Mouse (Mus musculus) forebrain, postnatal 0 days (tissue): ENCODE measurements around the gene Srcin1. TPM values are rescaled to one million over a fixed set of nuclear protein-coding genes. Genes with fewer than 3 reads are reported as not detected.

Source experiments
- ATAC-seq: fragments of 200-750 bp; cut with Nextera tagmentation; 2 replicates; pipeline ENCODE4 v1.8.0; 2017; ENCODE audit warnings: mild to moderate bottlenecking, moderate library complexity
- DNase-seq: peaks from one replicate; pipeline ENCODE4 v3.0.0-alpha.2; 2015
- H3K27ac ChIP-seq: fragments of 300-500 bp; sonication (generic); 2 replicates; pipeline ENCODE4 v1.5.1; 2014; ENCODE audit warnings: low read depth, mild to moderate bottlenecking, antibody characterized with exemption, low read length, moderate library complexity, mixed read lengths
- H3K27me3 ChIP-seq: fragments of 300-500 bp; sonication (generic); 2 replicates; pipeline ENCODE4 v1.6.1; 2014; ENCODE audit warnings: mild to moderate bottlenecking, low read length, mixed read lengths; ENCODE audit not compliant: insufficient read depth
- H3K36me3 ChIP-seq: fragments of 300-500 bp; sonication (generic); 2 replicates; pipeline ENCODE4 v1.6.1; 2014; ENCODE audit warnings: mild to moderate bottlenecking, moderate library complexity; ENCODE audit not compliant: insufficient read depth
- H3K4me1 ChIP-seq: fragments of 300-500 bp; sonication (generic); 2 replicates; pipeline ENCODE4 v1.6.1; 2014; ENCODE audit warnings: antibody characterized with exemption; ENCODE audit not compliant: insufficient read depth
- H3K4me2 ChIP-seq: fragments of 300-500 bp; sonication (generic); 2 replicates; pipeline ENCODE4 v1.6.1; 2014; ENCODE audit warnings: low read depth, mild to moderate bottlenecking, moderate library complexity
- H3K4me3 ChIP-seq: fragments of 300-500 bp; sonication (generic); 2 replicates; pipeline ENCODE4 v1.5.1; 2014; ENCODE audit warnings: low read depth, low read length, mixed read lengths
- H3K9ac ChIP-seq: fragments of 300-500 bp; sonication (generic); 2 replicates; pipeline ENCODE4 v1.6.1; 2014; ENCODE audit warnings: mild to moderate bottlenecking
- H3K9me3 ChIP-seq: fragments of 300-500 bp; sonication (generic); 2 replicates; pipeline ENCODE4 v1.6.1; 2016; ENCODE audit warnings: low read length
- CTCF ChIP-seq: sonication (generic); IDR thresholded peaks from 2 replicates; pipeline ENCODE4 v1.5.1; 2016; ENCODE audit warnings: antibody characterized with exemption, control low read depth, low read depth
- WGBS: fragments of 180-500 bp; shearing (Covaris S2); extraction: QIAGEN DNeasy Blood & Tissue Kit; methylation state at CpG from one replicate; pipeline ENCODE4 v1.1.7; 2014; 5-methylcytosine and 5-hydroxymethylcytosine counted together
- polyA plus RNA-seq: library from polyadenylated mRNA; unstranded; fragments of >200 nt; fragmentation: Nextera tagmentation; extraction: Ambion mirVana; gene quantifications from 2 replicates; pipeline ENCODE4 v1.2.1, GENCODE M21; 2015
- total RNA-seq: library from RNA; depleted of rRNA; stranded (reverse); fragments of >200 nt; gene quantifications from 2 replicates; pipeline ENCODE4 v1.2.3, GENCODE M21; 2014

Srcin1 gene
- total and polyA plus RNA-seq, 2 experiments from 2014 or later = 12.0 to 70.7 TPM

GRCm38 (mm10) chr11:97546804-97547411, 29.1 kb downstream of the Srcin1 start:
- Histone ChIP-seq H3K9me3 (no peaks in the 10 kb centered on the region), H3K4me1 (peaks cover 5% of the 10 kb centered on the region; the same call in 1 of the 2 replicates), H3K27me3 (peaks cover 6% of the 10 kb centered on the region; the same call in 1 of the 2 replicates), H3K36me3 (peaks cover 21% of the 10 kb centered on the region), H3K4me3 (peak overlapping the region; percentile 53), H3K27ac (no peak overlapping the region), H3K4me2 (peak overlapping the region; percentile 95), H3K9ac (peak overlapping the region; percentile 61)
- 2% methylated on average over 55 of the region's 73 CpGs for WGBS
- peak; percentile 82 for ATAC-seq
- TF ChIP-seq CTCF = no peak
- DNase-seq = peak; percentile 66

- H3K27me3 ChIP-seq = peaks cover 6% of the 10 kb centered on the region; the same call in 1 of the 2 replicates
Observed at GRCm38 (mm10) chr11:97545808-97546560, 30.0 kb downstream of the Srcin1 start.

GRCm38 (mm10) chr11:97543883-97544282, 32.1 kb downstream of the Srcin1 start:
- H3K4me2 ChIP-seq = no peak overlapping the region
- no peak for TF ChIP-seq CTCF
- H3K9me3 ChIP-seq = no peaks in the 10 kb centered on the region
- WGBS = 73% methylated on average over 9 of the region's 9 CpGs
- no peak for ATAC-seq
- H3K36me3 ChIP-seq = peaks cover 14% of the 10 kb centered on the region
- H3K9ac ChIP-seq = no peak overlapping the region
- no peak overlapping the region for H3K27ac ChIP-seq
- DNase-seq = no peak
- H3K4me3 ChIP-seq = no peak overlapping the region
- peaks cover 5% of the 10 kb centered on the region; the same call in 1 of the 2 replicates for H3K4me1 ChIP-seq
- peaks cover 6% of the 10 kb centered on the region; the same call in 1 of the 2 replicates for H3K27me3 ChIP-seq

More at GRCm38 (mm10) chr11:97545808-97546560, 30.0 kb downstream of the Srcin1 start:
- no peak for TF ChIP-seq CTCF
- peak overlapping the region; percentile 53 for H3K4me3 ChIP-seq
- H3K4me1 ChIP-seq = peaks cover 5% of the 10 kb centered on the region; the same call in 1 of the 2 replicates
- peak overlapping the region; percentile 95 for H3K4me2 ChIP-seq
- H3K9me3 ChIP-seq = no peaks in the 10 kb centered on the region
- peak overlapping the region; percentile 21; the same call in 1 of the 2 replicates for H3K27ac ChIP-seq
- H3K9ac ChIP-seq = peak overlapping the region; percentile 61
- DNase-seq = no peak
- WGBS = 13% methylated on average over 26 of the region's 26 CpGs
- peaks cover 23% of the 10 kb centered on the region for H3K36me3 ChIP-seq
- no peak for ATAC-seq

GRCm38 (mm10) chr11:97543181-97543733, 32.7 kb downstream of the Srcin1 start:
- no peak overlapping the region for H3K4me2 ChIP-seq
- ATAC-seq = peak; percentile 30
- WGBS = 30% methylated on average over 12 of the region's 12 CpGs
- no peaks in the 10 kb centered on the region for H3K9me3 ChIP-seq
- H3K27me3 ChIP-seq = peaks cover 6% of the 10 kb centered on the region; the same call in 1 of the 2 replicates
- no peak for TF ChIP-seq CTCF
- H3K27ac ChIP-seq = no peak overlapping the region
- H3K4me3 ChIP-seq = no peak overlapping the region
- peak; percentile 53 for DNase-seq
- peaks cover 14% of the 10 kb centered on the region for H3K36me3 ChIP-seq
- H3K9ac ChIP-seq = no peak overlapping the region
- H3K4me1 ChIP-seq = peaks cover 5% of the 10 kb centered on the region; the same call in 1 of the 2 replicates

GRCm38 (mm10) chr11:97542171-97543150, 33.5 kb downstream of the Srcin1 start:
- no peak for DNase-seq
- no peaks in the 10 kb centered on the region for H3K9me3 ChIP-seq
- H3K4me1 ChIP-seq = peaks cover 5% of the 10 kb centered on the region; the same call in 1 of the 2 replicates
- no peak overlapping the region for H3K9ac ChIP-seq
- no peak overlapping the region for H3K4me2 ChIP-seq
- 0 out of 2 replicates have a peak, but pooled peaks cover under 1% of the 10 kb centered on the region for H3K27me3 ChIP-seq
- H3K36me3 ChIP-seq = peaks cover 14% of the 10 kb centered on the region
- no peak for TF ChIP-seq CTCF
- WGBS = 81% methylated on average over 22 of the region's 22 CpGs
- ATAC-seq = no peak
- no peak overlapping the region for H3K27ac ChIP-seq
- H3K4me3 ChIP-seq = no peak overlapping the region

- no peaks in the 10 kb centered on the region for H3K9me3 ChIP-seq
- no peak for TF ChIP-seq CTCF
- ATAC-seq (peak; percentile 40), DNase-seq (peak; percentile 84)
- no peak overlapping the region for H3K27ac ChIP-seq
- 20% methylated on average over 3 of the region's 3 CpGs for WGBS
- H3K4me2 ChIP-seq = no peak overlapping the region
- peaks cover 5% of the 10 kb centered on the region for H3K4me1 ChIP-seq
- peaks cover 7% of the 10 kb centered on the region; the same call in 1 of the 2 replicates for H3K27me3 ChIP-seq
- H3K9ac ChIP-seq = no peak overlapping the region
- H3K36me3 ChIP-seq = peaks cover 14% of the 10 kb centered on the region
- H3K4me3 ChIP-seq = no peak overlapping the region
Observed at GRCm38 (mm10) chr11:97540604-97541003, 35.4 kb downstream of the Srcin1 start.
